Mouse (Mus musculus): Measurements from ENCODE around the gene Pde8b. TPM values are rescaled to one million over a fixed set of nuclear protein-coding genes. Genes with fewer than 3 reads are reported as not detected.

Pde8b gene
- polyA plus RNA-seq, 1 experiment from 2014 or later = 7.3 TPM

DNA sequence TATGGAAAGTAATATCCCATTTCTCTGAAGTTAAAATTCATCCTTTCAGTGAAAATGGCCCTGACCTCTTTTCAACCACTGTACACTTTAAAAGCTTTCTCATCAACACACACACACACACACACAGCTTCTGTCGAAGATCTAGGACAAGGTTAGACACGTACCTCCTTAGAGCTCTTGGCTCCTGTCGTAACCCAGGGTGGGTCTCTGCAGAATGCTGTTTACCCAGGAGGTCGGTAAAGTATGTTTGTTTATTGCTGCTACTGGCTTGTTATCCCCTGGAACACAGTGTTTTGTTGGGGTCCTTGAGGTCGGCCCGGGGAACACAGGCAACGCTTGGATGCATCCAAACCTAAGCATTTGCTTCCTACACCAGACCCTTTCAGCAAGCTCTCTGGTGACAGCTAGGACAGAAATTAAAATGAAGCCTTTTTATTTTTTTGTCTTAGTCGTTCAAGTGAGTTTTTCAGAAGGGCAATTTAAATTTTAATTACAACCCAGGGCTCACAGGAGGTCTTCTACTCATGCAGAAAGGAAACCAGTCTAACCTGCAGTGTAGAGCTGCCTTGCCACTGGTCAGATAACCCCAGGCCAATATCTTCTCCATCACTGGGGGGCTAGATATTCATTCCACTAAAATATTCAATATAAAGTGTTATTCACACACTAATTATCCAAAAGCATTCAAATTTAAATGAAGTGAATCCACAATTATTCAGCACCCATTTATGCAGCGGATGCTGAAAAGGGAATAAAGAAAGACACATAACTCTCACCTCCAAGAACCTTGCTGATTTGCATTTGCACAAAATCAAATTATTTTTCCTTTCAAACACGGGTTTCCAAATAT lies 64.0 kb downstream of the Pde8b start:
- no peak overlapping the region for H3K27ac ChIP-seq (replicated peaks; ENCODE audit: low read depth, low read length)
- 42% methylated on average over 10 of the region's 10 CpGs for WGBS
- no peaks in the 10 kb centered on the region for H3K9me3 ChIP-seq (ENCODE audit: control insufficient read depth, low read length)
- DNase-seq (no peak), ATAC-seq (ENCODE audit: low FRiP score, low TSS enrichment) (no peak)
- no peaks in the 10 kb centered on the region for H3K27me3 ChIP-seq (ENCODE audit: control insufficient read depth, insufficient read depth, low read length)
- no peak overlapping the region for H3K4me2 ChIP-seq (ENCODE audit: low read length)
- no peaks in the 10 kb centered on the region for H3K36me3 ChIP-seq (ENCODE audit: control insufficient read depth, insufficient read depth, low read length)
- H3K4me1 ChIP-seq (ENCODE audit: control insufficient read depth, insufficient read depth, low read length) = 0 out of 2 replicates have a peak, but pooled peaks cover 3% of the 10 kb centered on the region
- no peak overlapping the region for H3K9ac ChIP-seq (replicated peaks; ENCODE audit: low read length)
- H3K4me3 ChIP-seq (replicated peaks; ENCODE audit: low read depth, low read length) = no peak overlapping the region

DNA sequence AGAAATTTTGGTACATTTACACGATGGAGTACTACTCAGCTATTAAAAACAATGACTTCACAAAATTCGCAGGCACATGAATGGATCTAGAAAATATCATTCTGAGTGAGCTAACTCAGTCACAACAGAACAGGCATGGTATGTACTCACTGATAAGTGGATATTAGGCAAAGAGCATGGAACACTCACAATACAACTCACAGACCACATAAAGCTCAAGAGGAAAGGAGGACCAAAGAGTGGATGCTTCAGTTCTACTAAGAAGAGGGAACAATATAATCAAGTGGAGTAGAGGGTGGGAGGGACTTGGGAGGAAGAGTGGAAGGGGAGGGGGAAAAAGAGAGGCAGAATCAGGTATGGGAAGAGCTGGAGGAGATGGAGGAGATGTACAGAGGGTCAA lies 66.5 kb downstream of the Pde8b start:
- H3K27ac ChIP-seq (replicated peaks; ENCODE audit: low read depth, low read length) = no peak overlapping the region
- H3K36me3 ChIP-seq (ENCODE audit: control insufficient read depth, insufficient read depth, low read length) = no peaks in the 10 kb centered on the region
- no peak overlapping the region for H3K4me2 ChIP-seq (ENCODE audit: low read length)
- no peak for DNase-seq
- no peak overlapping the region for H3K4me3 ChIP-seq (replicated peaks; ENCODE audit: low read depth, low read length)
- 0 out of 2 replicates have a peak, but pooled peaks cover 3% of the 10 kb centered on the region for H3K4me1 ChIP-seq (ENCODE audit: control insufficient read depth, insufficient read depth, low read length)
- no peak for ATAC-seq (ENCODE audit: low FRiP score, low TSS enrichment)
- no peaks in the 10 kb centered on the region for H3K27me3 ChIP-seq (ENCODE audit: control insufficient read depth, insufficient read depth, low read length)
- H3K9me3 ChIP-seq (ENCODE audit: control insufficient read depth, low read length) = no peaks in the 10 kb centered on the region
- no peak overlapping the region for H3K9ac ChIP-seq (replicated peaks; ENCODE audit: low read length)
- 91% methylated on average over 2 of the region's 2 CpGs for WGBS

DNA sequence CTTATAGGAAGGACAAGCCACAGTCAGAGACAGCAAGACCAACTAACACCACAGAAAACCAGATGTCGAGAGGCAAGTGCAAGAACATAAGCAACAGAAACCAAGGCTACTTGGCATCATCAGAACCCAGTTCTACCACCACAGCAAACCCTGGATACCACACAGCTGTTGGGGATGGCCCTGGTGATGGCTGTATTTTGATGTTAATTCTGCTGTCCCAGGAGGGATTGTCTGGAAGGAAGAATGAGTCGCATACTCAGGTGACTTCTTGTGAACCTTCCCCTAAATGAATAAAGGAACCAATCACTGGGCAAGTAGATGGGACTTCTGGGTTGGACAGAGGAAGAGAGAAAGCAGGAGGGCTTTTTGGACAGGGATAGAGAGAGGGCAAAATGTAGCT lies 69.9 kb downstream of the Pde8b start:
- H3K9me3 ChIP-seq (ENCODE audit: control insufficient read depth, low read length) = no peaks in the 10 kb centered on the region
- no peaks in the 10 kb centered on the region for H3K4me1 ChIP-seq (ENCODE audit: control insufficient read depth, insufficient read depth, low read length)
- no peak overlapping the region for H3K27ac ChIP-seq (replicated peaks; ENCODE audit: low read depth, low read length)
- ATAC-seq (ENCODE audit: low FRiP score, low TSS enrichment) (no peak), DNase-seq (no peak)
- 84% methylated on average over 2 of the region's 2 CpGs for WGBS
- no peak overlapping the region for H3K4me3 ChIP-seq (replicated peaks; ENCODE audit: low read depth, low read length)
- H3K4me2 ChIP-seq (ENCODE audit: low read length) = no peak overlapping the region
- H3K9ac ChIP-seq (replicated peaks; ENCODE audit: low read length) = no peak overlapping the region
- H3K27me3 ChIP-seq (ENCODE audit: control insufficient read depth, insufficient read depth, low read length) = no peaks in the 10 kb centered on the region
- H3K36me3 ChIP-seq (ENCODE audit: control insufficient read depth, insufficient read depth, low read length) = no peaks in the 10 kb centered on the region

DNA sequence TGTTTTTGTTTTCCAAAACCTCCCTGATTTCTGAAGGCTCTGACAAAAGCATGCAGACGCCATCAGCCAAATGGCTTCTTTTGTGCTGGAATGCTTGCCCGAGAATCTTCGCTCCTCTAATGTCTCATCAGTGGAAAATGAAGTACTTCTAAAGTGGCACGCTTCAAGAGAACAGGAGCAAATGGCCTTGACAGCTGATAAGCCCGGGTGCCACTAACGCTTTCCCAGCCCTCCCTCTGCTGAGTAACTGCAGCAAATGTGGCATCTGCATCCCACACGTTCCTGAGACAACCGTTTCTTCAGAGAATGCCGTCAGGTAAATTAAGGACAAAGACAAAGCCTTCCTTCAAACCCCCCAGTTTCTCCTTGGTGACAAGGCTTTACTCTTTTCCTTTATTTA lies 72.8 kb downstream of the Pde8b start:
- H3K27me3 ChIP-seq (ENCODE audit: control insufficient read depth, insufficient read depth, low read length) = no peaks in the 10 kb centered on the region
- no peak overlapping the region for H3K27ac ChIP-seq (replicated peaks; ENCODE audit: low read depth, low read length)
- DNase-seq (peak; percentile 18), ATAC-seq (ENCODE audit: low FRiP score, low TSS enrichment) (no peak)
- H3K4me1 ChIP-seq (ENCODE audit: control insufficient read depth, insufficient read depth, low read length) = no peaks in the 10 kb centered on the region
- 66% methylated on average over 9 of the region's 9 CpGs for WGBS
- H3K9ac ChIP-seq (replicated peaks; ENCODE audit: low read length) = no peak overlapping the region
- H3K4me2 ChIP-seq (ENCODE audit: low read length) = no peak overlapping the region
- H3K36me3 ChIP-seq (ENCODE audit: control insufficient read depth, insufficient read depth, low read length) = no peaks in the 10 kb centered on the region
- no peak overlapping the region for H3K4me3 ChIP-seq (replicated peaks; ENCODE audit: low read depth, low read length)
- no peaks in the 10 kb centered on the region for H3K9me3 ChIP-seq (ENCODE audit: control insufficient read depth, low read length)

DNA sequence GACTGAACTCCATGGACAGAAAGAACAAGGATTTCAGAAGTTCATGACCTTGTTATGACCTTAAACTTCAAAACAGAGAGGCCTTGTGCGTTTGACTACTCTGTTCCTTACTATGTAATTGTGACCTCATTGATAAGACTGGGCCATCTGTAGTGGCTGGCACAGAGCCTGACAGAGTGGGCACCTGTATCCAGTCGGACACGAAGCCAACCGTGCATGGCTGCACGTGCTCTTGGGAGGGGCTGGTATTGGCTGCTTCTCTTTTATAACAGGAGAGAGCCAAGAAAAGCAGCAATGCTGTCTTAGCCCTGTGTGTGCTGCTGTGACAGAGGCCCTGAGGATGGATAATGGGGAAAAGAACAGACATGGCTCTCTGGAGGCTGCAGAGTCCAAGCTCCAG lies 73.7 kb downstream of the Pde8b start:
- DNase-seq (no peak), ATAC-seq (ENCODE audit: low FRiP score, low TSS enrichment) (no peak)
- Histone ChIP-seq H3K27ac (replicated peaks; ENCODE audit: low read depth, low read length) (no peak overlapping the region), H3K36me3 (ENCODE audit: control insufficient read depth, insufficient read depth, low read length) (no peaks in the 10 kb centered on the region), H3K4me2 (ENCODE audit: low read length) (no peak overlapping the region), H3K9me3 (ENCODE audit: control insufficient read depth, low read length) (no peaks in the 10 kb centered on the region), H3K9ac (replicated peaks; ENCODE audit: low read length) (no peak overlapping the region), H3K4me3 (replicated peaks; ENCODE audit: low read depth, low read length) (no peak overlapping the region), H3K4me1 (ENCODE audit: control insufficient read depth, insufficient read depth, low read length) (no peaks in the 10 kb centered on the region), H3K27me3 (ENCODE audit: control insufficient read depth, insufficient read depth, low read length) (no peaks in the 10 kb centered on the region)
- WGBS = 76% methylated on average over 5 of the region's 5 CpGs

DNA sequence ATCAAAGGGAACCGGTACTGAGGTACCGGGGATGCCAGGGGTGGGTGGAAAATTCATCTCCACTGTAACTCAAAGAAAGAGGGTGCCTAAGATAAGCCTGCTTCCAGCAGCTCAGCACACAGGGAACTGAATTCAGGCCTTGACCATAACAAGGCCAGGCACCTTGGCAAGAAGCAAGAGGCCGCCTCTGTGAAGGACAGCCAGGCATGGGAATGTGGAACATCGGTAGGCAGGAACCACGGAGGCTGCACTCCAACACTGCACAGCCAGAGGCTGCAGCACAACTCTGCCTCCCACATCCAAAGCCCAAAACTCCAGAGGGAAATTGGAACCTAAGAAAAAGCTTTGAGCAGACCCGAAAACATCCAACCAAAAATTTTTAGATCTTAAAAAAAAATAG lies 75.9 kb downstream of the Pde8b start:
- Histone ChIP-seq H3K9ac (replicated peaks; ENCODE audit: low read length) (no peak overlapping the region), H3K36me3 (ENCODE audit: control insufficient read depth, insufficient read depth, low read length) (no peaks in the 10 kb centered on the region), H3K9me3 (ENCODE audit: control insufficient read depth, low read length) (no peaks in the 10 kb centered on the region), H3K27ac (replicated peaks; ENCODE audit: low read depth, low read length) (no peak overlapping the region), H3K4me2 (ENCODE audit: low read length) (no peak overlapping the region), H3K4me3 (replicated peaks; ENCODE audit: low read depth, low read length) (no peak overlapping the region), H3K4me1 (ENCODE audit: control insufficient read depth, insufficient read depth, low read length) (no peaks in the 10 kb centered on the region), H3K27me3 (ENCODE audit: control insufficient read depth, insufficient read depth, low read length) (no peaks in the 10 kb centered on the region)
- no peak for DNase-seq
- 81% methylated on average over 6 of the region's 6 CpGs for WGBS
- ATAC-seq (ENCODE audit: low FRiP score, low TSS enrichment) = no peak

DNA sequence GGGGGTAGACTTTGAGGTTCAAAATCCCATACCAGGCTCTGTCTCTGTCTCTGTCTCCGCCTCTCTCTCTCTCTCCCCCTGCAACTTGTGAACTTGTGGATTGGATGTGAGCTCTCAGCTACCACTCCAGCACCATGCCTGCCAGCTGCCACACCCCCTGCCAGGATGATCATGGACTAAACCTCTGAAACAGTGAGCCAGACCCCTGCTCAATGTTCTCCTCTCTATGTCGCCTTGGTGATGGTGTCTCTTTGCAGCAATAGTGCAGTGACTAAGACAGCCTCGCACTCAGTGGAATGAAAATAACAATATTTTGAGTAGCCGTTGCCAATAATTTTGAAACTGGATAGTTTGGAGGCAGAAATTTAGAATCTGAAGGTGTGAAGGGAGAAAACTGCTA lies 77.8 kb downstream of the Pde8b start:
- Histone ChIP-seq H3K4me2 (ENCODE audit: low read length) (no peak overlapping the region), H3K9me3 (ENCODE audit: control insufficient read depth, low read length) (no peaks in the 10 kb centered on the region), H3K36me3 (ENCODE audit: control insufficient read depth, insufficient read depth, low read length) (no peaks in the 10 kb centered on the region), H3K27ac (replicated peaks; ENCODE audit: low read depth, low read length) (no peak overlapping the region), H3K4me1 (ENCODE audit: control insufficient read depth, insufficient read depth, low read length) (no peaks in the 10 kb centered on the region), H3K27me3 (ENCODE audit: control insufficient read depth, insufficient read depth, low read length) (no peaks in the 10 kb centered on the region), H3K4me3 (replicated peaks; ENCODE audit: low read depth, low read length) (no peak overlapping the region), H3K9ac (replicated peaks; ENCODE audit: low read length) (no peak overlapping the region)
- ATAC-seq (ENCODE audit: low FRiP score, low TSS enrichment) (no peak), DNase-seq (no peak)
- WGBS = 92% methylated on average over 4 of the region's 4 CpGs

DNA sequence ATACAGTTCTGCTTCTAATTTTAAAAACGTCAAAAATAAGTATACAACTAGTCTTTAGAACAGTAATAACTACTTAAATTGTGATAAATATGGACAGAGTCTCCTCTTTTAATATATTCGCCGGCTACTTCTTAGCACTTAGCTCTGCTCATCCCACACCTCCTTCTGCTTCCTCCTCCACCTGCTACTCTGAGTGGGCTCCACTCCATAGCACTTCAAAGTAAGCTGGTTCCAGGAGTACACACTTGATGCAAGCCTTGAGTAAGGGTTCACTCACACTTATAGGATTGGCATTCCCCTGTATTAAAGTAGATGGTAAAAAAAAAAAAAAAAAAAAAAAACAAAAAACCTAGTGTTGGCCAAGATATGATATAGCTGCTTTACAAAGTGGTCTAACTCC lies 89.9 kb downstream of the Pde8b start:
- WGBS = 89% methylated on average over 3 of the region's 3 CpGs
- H3K9ac ChIP-seq (replicated peaks; ENCODE audit: low read length) = no peak overlapping the region
- H3K27ac ChIP-seq (replicated peaks; ENCODE audit: low read depth, low read length) = no peak overlapping the region
- no peak for ATAC-seq (ENCODE audit: low FRiP score, low TSS enrichment)
- H3K4me3 ChIP-seq (replicated peaks; ENCODE audit: low read depth, low read length) = no peak overlapping the region
- no peaks in the 10 kb centered on the region for H3K9me3 ChIP-seq (ENCODE audit: control insufficient read depth, low read length)
- no peaks in the 10 kb centered on the region for H3K36me3 ChIP-seq (ENCODE audit: control insufficient read depth, insufficient read depth, low read length)
- H3K4me1 ChIP-seq (ENCODE audit: control insufficient read depth, insufficient read depth, low read length) = no peaks in the 10 kb centered on the region
- H3K4me2 ChIP-seq (ENCODE audit: low read length) = no peak overlapping the region
- no peaks in the 10 kb centered on the region for H3K27me3 ChIP-seq (ENCODE audit: control insufficient read depth, insufficient read depth, low read length)
- DNase-seq = no peak

DNA sequence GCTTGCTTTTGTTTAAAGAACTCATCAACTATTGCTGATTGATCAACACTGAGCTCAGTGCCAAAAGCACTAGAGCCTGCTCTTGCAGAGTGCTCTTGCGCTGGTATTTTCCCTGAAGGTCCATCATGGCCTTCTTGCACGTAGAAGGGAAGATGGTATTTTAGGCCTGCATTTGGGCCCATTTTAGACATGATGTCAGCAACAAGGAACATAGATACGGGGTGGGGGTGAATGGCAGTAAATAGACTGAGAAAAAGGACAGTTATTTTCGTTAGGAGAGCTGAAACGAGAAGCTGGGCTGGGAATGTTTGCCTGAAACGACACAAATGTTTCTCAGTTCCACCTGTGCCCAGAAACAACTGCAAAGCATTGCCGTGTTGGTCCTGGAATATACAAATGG lies 91.2 kb downstream of the Pde8b start:
- 89% methylated on average over 7 of the region's 7 CpGs for WGBS
- no peak for DNase-seq
- no peaks in the 10 kb centered on the region for H3K36me3 ChIP-seq (ENCODE audit: control insufficient read depth, insufficient read depth, low read length)
- no peak overlapping the region for H3K27ac ChIP-seq (replicated peaks; ENCODE audit: low read depth, low read length)
- ATAC-seq (ENCODE audit: low FRiP score, low TSS enrichment) = no peak
- no peak overlapping the region for H3K4me3 ChIP-seq (replicated peaks; ENCODE audit: low read depth, low read length)
- H3K27me3 ChIP-seq (ENCODE audit: control insufficient read depth, insufficient read depth, low read length) = no peaks in the 10 kb centered on the region
- no peaks in the 10 kb centered on the region for H3K9me3 ChIP-seq (ENCODE audit: control insufficient read depth, low read length)
- H3K4me2 ChIP-seq (ENCODE audit: low read length) = no peak overlapping the region
- H3K4me1 ChIP-seq (ENCODE audit: control insufficient read depth, insufficient read depth, low read length) = no peaks in the 10 kb centered on the region
- H3K9ac ChIP-seq (replicated peaks; ENCODE audit: low read length) = no peak overlapping the region

Data from midbrain, embryonic 14.5 days (tissue).